Mouse (Mus musculus): ENCODE data around the gene Hoxd11. TPM values are rescaled to one million over a fixed set of nuclear protein-coding genes. Genes with fewer than 3 reads are reported as not detected.

Gene Hoxd11
- total RNA-seq (2021) = 1 to 10 TPM; 1.1 to 1.5 TPM
- long read RNA-seq, experiment 1 = 0 reads
- long read RNA-seq, experiment 2, partial matches to known transcripts = 0 of 5 reads
- long read RNA-seq, experiment 2, other reads (novel, unspliced or antisense) = 2 of 5 reads

DNA sequence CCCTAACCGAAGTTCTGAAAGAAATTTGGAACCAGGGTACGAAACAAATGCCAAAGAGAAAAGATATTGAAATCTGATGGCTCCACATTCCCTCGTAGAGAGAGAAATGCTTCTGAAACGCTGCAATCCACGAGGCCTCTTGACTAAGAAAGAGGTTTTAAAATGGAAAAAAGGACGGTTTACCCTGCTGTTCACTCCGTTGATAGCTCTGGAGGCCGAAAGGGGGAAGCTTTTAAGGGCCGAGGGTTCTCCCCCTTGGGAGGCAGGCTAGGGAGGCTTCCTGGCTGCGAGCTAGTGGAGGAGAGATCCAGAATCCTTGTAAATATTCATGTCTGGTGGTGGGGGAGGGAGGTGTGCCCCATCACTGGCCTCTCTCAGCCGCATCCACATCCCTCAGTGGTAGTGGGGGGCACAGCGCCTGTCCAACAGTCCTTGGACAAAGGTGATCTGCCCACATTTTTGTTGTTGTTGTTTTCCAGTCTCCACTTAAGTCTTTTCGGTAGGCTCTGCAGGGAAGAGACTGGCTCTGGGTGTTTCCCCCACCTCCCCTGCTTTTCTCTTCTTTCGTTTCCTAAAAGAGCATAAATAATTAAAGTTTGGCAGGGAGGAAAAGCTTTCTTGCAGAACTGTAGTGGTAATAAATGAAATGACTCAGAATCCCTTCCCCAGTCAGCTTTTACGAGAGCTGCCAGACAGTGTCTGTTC, at the start of gene Hoxd11:
Gene Hoxd11 (plus strand): TSS at position 667 of the 705 bp plus-strand sequence.
- DNase-seq (ENCODE audit: low spot score in 2 of 2) = no peak

DNA sequence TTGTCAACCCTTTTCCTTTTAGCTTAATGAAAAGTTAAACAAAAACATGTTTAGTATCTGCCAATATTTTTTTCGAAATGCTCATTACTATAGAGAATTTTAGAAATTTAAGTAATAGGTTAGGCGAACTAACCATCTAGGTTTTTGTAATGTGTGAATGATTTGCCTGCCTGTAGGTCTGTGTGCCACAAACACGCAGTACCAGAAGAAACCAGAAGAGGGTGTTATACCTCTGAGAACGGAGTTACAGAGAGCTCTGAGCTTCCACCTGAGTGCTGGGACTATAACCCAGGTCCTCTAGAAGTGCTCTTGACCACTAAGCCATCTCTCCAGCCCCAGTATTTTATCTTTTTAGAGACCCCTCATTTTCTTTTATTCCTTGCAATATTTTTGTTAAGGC, 43.9 kb upstream of the Hoxd11 start:
- no peak for DNase-seq (ENCODE audit: low spot score in 2 of 2)

DNA sequence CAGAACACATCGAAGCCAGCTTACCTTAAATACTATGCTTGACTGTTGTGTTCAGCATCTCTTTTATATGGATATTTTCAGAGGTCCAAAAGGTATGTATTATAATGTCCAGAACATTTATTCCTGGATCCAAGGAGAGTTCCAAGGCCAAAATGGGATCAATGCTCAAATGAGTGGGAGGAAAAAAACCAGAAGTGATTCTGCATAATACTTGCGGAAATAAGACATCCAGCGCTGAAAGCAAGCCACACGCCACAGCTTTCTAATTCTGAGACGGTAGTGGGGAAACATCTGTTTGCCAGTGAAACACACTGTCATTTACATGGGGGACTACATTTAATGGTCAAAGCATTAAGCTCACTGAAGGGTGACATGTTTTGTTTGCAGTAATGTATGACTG, 36.9 kb upstream of the Hoxd11 start:
- DNase-seq (ENCODE audit: low spot score in 2 of 2) = no peak

DNA sequence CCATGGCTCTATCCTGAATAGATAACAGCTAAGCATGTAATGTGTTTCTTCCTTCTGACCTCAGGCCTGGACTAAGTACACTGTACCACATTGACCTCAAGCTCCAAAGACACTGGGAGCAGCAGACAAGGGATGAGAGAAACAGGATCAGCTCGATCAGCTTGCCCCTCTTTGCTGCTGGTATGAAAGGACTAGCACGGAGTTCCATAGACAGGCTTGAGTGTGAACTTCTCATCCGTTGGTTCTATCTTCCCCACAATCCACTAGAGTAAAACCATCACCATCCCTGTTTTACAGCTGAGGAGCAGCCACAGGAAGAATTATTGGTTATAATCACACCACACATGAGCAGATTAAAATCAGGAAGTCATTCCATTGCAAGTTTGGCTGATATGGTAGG, 33.7 kb upstream of the Hoxd11 start:
- DNase-seq (ENCODE audit: low spot score in 2 of 2) = no peak

DNA sequence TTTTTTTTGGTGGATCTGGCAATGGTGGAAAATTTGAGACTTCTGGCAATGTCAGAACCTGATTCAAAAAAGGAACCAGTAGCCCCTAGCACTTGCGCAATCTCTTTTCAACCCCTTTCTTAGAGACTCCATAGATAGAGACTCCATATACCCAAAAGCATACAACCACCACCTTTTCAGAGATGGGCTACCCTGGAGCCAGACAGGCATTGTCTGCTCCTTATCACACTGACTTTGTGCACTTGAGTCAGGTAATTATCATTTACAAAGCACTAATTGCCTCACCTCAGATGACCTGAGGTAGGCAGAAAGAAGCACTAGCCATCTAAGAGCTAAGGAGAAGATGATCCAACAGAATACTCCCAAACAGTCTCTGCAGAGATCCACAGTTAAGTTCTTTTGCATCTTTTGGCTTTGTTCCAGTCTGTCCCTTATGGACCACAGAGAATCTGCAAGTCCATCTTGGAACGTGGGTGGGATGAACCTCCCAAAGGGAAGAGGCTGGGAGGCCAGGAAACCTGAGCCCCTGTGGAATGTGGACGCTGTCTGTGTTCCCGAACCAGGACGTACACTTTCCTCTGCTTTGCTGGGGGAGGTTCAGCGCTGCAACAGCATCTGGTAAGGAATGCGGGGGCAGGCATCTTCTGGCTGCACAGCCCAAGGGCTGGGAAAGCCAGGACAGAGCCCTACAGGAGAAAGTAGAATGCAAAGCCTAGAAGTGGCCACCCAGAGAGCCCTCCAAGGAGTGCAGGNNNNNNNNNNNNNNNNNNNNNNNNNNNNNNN, 32.1 kb upstream of the Hoxd11 start:
- peak in 1 of 2 experiments; percentile 6 for DNase-seq (ENCODE audit: low spot score in 2 of 2)

DNA sequence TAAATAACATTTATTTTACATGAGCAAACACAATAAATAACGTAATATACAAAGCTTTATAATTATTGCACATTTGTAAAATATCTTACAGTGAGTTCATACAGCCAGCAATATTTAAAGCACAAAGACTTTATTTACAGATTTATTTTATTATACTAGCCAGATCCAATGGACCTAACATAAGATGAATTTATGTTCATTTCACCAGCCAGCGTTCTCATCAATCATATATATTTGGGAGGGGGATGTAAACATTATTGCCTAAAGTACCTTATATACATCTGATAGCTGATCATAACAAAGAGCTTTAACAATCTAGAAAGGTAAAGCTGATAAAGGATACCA, 26.4 kb upstream of the Hoxd11 start:
- no peak for DNase-seq (ENCODE audit: low spot score in 2 of 2)

DNA sequence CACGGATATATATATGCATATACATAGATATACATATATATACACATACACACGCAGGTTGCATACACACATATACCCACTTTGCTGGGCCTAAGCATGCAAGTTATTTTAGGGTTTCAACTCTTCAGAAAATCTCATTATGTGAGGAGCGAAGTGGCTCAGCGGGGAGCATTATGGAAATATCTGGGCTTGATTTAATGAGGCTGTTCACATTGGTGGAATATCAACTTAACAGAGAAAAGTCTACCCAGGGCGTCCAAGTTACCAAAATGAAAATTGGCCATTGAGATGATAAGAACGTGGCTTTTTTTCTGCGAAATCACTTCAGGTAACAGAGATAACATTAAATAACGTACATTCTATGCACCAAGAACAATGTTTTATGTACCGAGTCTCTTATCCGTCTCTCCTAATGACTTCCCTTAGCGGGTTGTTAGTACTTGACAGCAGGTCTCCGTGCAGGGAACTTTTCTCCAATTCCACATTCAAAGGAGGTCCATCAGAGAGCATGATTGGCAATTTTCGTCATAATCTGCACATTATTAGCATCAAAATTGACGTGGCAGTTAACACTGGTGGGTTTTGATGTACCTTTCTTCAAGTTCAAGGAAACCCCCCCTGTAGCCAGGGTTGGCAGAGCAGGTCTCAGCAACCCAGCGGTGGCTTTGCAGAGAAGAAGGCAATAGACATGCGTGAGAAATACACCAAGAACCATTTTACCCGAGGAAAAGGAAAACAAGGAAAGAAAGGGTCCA, 25.4 kb upstream of the Hoxd11 start:
- no peak for DNase-seq (ENCODE audit: low spot score in 2 of 2)

DNA sequence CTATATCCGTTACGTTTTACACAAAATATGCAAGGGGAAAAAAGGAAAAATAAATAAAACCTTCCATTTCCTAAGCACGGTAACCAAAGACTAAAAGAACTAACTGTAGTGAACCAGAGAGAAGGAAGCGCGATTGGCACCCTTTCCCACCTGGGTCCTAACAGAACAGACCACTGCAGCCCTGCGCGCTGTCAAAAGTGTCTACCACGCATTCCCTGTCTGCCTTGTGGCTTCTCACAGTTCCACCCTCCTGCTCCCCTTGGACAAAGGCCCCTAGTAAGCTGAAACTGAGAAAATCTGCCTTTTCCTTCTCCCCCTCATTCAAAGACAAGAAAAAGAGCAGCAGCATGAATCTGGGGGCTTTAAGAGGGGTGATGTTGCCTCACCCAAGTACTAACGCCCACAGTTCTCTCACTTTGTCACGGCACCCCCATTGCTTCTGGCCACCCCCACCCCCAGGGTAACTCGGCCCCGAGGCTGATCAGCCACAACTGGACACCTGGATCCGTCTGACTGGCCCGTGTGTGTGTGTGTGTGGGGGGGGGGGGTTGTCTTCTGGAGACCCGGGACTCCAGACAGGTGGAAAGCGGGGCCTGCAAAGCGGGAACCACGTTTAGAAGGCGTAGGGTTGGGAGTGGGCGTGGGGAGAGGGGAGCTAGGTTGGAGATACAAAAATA, 24.5 kb upstream of the Hoxd11 start:
- no peak for DNase-seq (ENCODE audit: low spot score in 2 of 2)

DNA sequence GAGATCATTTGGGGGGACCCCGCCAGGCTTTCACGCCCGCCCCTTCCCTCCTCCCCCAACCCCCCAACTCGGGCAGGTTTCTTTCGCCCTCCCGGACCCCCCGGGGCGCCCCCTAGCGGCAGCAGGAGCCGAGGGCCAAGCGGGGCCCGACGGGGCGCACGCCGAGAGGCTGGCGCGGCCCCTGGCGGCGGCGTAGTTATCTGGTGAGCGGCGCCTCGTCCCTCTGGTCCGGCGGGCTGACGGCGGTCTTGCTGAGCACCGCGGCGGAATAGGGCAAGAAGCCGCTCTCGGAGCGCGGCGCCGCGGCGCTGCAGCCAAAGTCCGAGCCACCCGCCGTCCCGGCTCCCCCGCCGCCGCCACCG, 24.0 kb upstream of the Hoxd11 start:
- DNase-seq (ENCODE audit: low spot score in 2 of 2) = peak; percentile 50 to 57

DNA sequence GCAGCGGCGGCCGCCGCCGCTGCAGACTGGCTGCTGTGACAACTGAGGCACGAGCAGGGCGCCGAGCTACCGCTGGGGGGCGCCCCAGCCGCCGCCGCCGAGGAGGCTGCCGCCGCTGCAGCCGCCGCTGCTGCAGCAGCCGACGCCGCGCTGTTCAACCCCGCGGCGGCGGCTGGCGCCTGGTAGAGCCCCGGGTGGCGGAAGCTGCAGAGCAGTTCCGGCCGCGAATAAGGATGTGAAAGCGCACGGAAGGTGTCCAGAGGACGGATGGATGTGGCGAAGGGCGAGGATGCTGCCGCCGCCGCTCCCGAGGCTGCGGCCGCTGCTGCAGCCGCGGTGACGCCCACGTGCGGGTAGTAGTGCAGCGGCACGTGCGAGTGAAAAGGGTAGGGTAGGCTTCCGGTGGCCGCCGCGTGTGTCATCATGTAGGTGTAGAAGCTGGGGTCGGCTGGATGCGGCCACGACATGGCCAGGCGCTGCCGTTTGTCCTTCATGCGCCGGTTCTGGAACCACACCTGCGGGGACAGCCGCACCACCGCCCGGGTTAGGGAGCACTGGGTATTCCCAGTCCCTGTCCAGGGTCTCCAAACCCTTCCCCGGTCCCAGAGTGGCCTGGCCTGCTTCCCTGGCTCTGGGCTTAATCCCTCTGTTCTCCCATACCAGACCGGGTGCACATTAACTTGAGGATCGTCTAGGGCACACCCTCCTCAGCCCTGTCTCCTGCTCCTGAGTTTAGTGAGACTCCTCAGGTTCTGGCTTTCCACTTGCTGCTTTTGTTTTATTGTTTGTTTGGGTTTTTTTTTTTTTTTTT, 23.3 kb upstream of the Hoxd11 start:
- peak in 1 of 2 experiments; percentile 38 for DNase-seq (ENCODE audit: low spot score in 2 of 2)

DNA sequence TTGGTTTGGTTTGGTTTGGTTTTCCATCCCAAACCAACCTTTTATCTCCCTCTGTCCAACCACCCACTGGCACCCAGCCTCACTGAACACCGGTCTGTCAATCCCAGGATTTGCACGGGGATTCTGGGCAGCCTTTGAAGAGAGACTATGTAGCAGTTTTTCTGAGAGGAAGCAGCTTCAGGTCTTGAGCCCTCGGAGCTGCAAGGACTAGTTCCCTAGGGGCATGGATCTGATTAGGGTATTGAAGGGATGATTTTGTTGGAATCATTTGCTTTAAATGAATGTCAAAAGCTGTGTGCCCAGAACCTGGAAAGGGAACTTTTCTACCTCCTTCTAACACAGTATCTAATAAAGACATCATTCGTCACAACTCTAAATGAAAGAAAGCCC, 22.7 kb upstream of the Hoxd11 start:
- DNase-seq (ENCODE audit: low spot score in 2 of 2) = no peak

DNA sequence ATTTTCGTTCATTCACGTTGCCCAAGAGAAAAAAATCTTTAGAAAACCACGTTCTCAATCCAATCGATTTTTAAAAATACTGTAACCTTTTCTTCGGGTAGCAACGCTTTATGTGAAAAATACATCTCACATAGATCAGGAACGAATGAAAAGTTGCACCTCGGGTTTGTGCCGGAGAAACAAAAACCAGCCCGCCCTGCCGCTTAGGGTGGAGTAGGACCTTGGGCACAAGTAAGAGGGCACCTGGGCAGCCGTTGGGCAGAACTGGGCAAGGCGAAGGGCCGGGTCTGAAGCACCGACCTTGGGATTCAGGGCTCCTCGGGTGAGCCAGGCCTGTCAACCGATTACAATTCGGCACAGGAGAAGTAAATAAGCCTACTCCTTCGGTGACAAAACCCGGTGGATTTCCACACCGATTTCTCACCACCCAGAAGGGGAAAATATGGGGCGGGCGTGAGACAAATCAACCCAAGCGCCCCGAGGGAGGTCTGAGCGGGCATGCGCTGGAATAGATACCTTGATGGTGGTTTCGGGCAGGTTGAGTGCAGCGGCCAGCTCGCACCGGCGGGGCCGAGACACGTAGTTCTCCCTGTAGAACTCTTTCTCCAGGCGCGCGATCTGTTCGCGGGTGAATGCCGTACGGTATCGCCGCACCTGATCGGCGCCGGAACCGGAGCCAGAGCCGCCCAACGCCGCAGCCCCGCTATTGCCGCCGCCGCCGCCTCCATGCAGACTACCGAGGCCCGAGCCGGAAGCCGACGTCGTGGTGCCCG, 21.9 kb upstream of the Hoxd11 start:
- DNase-seq (ENCODE audit: low spot score in 2 of 2) = no peak

DNA sequence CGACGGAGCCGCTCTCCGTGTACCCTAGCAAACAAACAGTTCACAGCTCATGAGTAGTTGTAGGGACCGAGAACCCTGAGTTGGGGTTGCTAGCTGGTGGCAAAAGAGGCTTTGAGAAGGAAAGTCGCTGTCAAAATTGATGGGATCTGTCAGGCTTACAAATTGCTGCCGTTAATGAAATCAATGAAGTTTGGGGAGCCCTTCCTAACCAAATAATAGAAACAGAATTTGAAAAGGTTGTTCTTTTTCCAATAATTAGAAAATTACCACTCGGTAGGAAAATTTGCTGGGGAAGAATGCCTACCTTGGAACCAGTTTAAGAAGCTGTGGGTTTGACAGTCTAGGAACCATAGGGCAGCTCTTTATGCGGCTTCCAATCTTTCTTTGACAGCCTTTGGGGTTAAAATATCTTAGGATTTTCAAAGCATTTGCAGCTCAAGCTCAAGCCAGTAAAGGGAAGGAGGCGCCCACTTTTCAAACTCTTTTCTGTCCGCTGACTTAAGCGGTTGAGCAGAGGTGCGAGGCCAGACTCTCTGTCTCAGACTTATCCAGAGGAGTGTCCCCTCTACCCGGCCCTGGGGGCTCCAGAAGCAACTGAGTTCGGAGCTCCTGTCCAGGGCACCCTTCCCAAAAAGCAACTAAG, 21.2 kb upstream of the Hoxd11 start:
- DNase-seq (ENCODE audit: low spot score in 2 of 2) = no peak

DNA sequence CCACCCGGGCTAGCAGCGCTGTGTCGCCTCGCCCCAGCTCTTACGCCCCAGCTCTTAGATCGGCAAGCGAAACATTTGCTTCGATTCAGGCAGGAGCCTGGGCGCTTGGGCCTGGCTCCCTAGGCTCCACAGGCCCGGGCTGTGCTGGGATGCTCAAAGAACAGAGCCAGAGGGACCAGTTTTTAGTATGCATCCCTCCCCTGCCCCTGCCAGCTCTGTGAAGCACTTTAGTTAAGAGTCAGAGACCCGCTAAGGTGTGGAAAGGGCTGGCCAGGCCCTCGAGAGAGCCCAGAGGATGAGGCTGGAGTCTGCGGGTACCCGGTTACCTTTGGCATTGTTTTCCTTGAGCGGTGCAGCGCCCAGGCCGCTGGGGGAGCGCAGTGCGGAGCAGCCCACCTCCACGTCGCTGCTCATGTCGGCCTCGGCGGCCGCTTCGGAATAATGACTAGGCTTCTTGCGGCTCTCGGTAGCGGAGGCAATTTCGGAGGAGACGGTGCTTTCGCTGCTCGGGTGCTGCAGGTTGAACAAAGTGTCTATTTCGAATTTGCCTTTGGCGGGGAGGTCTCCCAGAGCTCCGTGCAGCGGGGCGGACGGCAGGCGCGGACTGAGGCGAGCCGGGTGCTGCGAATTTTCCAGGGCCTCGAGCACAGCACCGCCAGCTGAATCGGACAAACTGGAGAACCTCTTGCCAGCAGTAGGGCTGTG, 20.5 kb upstream of the Hoxd11 start:
- DNase-seq (ENCODE audit: low spot score in 2 of 2) = no peak

DNA sequence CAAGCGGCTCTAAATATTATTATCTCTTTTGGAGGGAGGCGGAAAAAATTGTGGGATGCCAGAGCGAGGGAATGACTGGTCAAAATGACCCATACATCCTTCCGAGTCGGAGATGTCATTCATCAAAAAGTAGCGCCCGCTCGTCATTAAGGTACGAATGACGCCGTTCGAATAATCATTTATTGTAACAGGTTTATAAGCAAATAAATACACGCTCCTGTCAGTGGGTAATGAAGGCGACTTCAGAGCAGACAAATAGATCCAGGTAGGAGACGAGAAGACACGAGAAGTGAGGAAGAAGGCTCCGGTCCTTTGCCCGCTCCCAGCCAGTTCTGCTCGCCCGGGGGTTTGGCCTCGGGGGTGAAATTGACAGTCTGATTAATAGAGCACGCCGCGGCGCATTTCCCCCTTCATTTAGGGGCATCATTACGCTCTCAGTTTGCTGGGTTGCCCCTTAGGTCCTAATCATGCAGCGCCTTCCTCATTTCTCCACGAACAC, 19.8 kb upstream of the Hoxd11 start, which contains the start of gene Evx2:
Gene Evx2 (minus strand): TSS at position 51 of the 499 bp plus-strand sequence.
- no peak for DNase-seq (ENCODE audit: low spot score in 2 of 2)

DNA sequence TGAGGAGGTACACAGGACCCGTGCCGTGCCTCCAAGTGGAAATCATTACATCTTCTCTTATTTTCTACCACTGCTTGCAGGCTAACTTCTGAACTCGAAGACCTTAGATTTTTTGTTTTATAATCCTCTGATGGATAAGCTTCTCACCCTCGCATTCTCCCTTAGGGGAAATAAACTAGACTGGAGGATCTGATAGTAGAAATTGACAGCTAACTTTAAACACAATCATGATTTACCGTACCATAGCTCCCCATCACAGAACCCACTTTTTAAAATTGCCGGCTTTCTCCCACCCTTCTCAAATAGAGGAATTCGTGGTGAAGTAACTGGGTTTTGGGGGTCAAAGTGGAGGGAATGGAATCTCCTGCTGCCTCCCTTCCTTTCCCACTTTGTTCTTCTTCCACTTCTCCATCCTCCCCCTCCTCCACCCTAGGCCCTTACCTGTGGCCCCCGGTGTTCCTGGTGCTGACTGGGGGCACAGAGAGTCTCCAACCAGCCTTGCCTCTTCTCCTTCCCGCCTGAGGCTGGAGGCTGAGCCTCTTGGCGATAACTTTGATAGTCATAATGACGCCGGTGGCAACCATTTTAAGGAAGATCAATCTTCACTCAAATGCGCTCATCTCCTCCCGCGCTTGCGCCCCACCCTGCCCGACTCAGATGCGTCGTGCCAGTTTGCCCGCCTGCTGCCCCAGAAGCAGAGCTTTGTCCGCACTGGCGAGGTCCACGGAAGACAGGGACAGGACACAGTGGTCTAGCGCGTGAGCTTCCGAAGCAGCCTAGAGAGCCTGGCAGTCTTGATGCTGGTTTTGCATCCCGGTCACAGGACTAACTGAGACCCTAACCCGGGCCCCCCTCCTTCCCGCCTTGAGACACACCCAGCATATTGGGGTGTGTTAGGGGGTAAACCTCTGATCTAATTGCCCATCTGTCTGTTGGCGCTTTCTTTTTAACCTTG, 18.7 kb upstream of the Hoxd11 start:
- no peak for DNase-seq (ENCODE audit: low spot score in 2 of 2)

DNA sequence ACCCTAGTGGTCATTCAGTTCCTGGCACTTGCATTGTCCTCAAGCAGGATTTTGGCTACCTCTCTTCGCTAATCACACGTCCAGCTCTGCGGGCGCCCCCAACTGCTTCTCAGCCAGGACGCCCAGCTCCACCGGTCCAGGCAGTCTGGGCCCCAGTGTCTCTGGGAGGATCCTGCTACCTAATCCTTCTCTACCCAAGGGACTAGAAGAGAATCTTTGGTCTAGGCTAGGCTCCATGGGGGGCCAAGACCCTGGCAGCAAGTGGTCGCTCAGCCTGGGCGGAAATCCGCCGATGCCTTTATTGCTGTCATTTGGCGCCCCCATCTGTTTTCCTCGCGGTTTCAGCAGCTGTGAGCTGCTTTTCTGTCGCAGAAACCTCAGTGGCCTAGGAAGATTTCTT, 17.7 kb upstream of the Hoxd11 start:
- DNase-seq (ENCODE audit: low spot score in 2 of 2) = no peak
